Comparison of ENCODE assay signal across 34 mouse cellular contexts in the genomic region with DNA sequence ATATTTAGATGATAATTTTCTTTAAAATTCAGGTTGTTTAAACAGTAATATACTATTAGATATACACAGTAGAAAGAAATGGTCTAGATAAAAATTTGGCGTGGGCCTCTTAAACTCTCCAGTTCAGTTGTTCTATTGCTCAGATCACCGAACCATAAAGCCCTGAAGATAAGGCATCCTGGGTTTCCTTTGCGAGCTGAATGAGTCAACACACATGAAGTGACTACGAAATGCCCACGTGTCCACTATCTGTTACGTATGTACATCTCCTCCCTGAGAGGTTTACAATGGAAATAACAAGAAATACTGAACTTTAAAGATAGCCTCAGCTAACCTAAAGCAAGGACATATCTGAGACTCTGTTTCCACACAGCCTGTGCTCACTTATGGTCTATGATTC.
"Had no signal": no experiment of that assay in that cellular context is flagged by ENCODE, and none has a peak within 500 bp of the region (broad histone marks: within the 10 kb centered on the region; RNA-seq: fewer than 3 reads in every experiment).

No protein-coding gene starts in this region.

- H3K4me1 ChIP-seq: heart, embryonic 12.5 days; heart, embryonic 15.5 days; intestine, embryonic 15.5 days had no signal

- H3K27ac ChIP-seq: heart, embryonic 10.5 days; heart, embryonic 13.5 days; heart, embryonic 15.5 days; hindbrain, embryonic 10.5 days; hindbrain, embryonic 12.5 days; hindbrain, embryonic 13.5 days; hindbrain, embryonic 14.5 days; hindbrain, embryonic 15.5 days; hindbrain, postnatal 0 days; intestine, embryonic 15.5 days; kidney, embryonic 15.5 days; kidney, postnatal 0 days; layer of hippocampus, adult 2 months; left cerebral cortex, adult 2 months had no signal

- H3K9me3 ChIP-seq: intestine, embryonic 15.5 days had no signal

- H3K27me3 ChIP-seq: heart, embryonic 12.5 days; heart, embryonic 13.5 days; heart, embryonic 15.5 days; hindbrain, embryonic 15.5 days; intestine, embryonic 15.5 days; kidney, embryonic 15.5 days had no signal

- ATAC-seq: hindbrain, embryonic 16.5 days; hindbrain, postnatal 0 days; inflammation-experienced regulatory T-cells, adult 6 months; intestine, embryonic 15.5 days; intestine, embryonic 16.5 days; intestine, postnatal 0 days had no signal

- H3K4me2 ChIP-seq: heart, embryonic 11.5 days; heart, embryonic 12.5 days; heart, embryonic 13.5 days; heart, embryonic 15.5 days; hindbrain, embryonic 12.5 days; hindbrain, embryonic 13.5 days; hindbrain, embryonic 14.5 days; hindbrain, embryonic 15.5 days; intestine, embryonic 15.5 days; kidney, embryonic 15.5 days had no signal

- H3K36me3 ChIP-seq: heart, embryonic 10.5 days; heart, embryonic 12.5 days; heart, embryonic 15.5 days; hindbrain, embryonic 12.5 days; hindbrain, embryonic 15.5 days; intestine, embryonic 15.5 days; kidney, embryonic 15.5 days had no signal

- H3K4me3 ChIP-seq: heart, embryonic 10.5 days; heart, embryonic 12.5 days; heart, embryonic 13.5 days; heart, embryonic 15.5 days; hindbrain, embryonic 10.5 days; hindbrain, embryonic 12.5 days; hindbrain, embryonic 13.5 days; hindbrain, embryonic 15.5 days; intestine, embryonic 15.5 days; kidney, embryonic 15.5 days; layer of hippocampus, adult 2 months; left cerebral cortex, adult 2 months had no signal

- H3K9ac ChIP-seq: heart, embryonic 12.5 days; heart, embryonic 13.5 days; heart, embryonic 15.5 days; hindbrain, embryonic 12.5 days; hindbrain, embryonic 13.5 days; hindbrain, embryonic 14.5 days; hindbrain, embryonic 15.5 days; intestine, embryonic 15.5 days; kidney, embryonic 15.5 days had no signal

- DNase-seq: heart, postnatal 10 days; heart, postnatal 14 days; heart, postnatal 36 days; heart, postnatal 4 days; kidney, adult 11 months; kidney, adult 18-20 months; kidney, adult 2 months; kidney, adult 8-10 months; kidney, postnatal 10 days; kidney, postnatal 14 days; kidney, postnatal 25 days; kidney, postnatal 4 days; layer of hippocampus, adult 9-11 months; layer of hippocampus, postnatal 36 days had no signal
